25 mouse cellular contexts compared by ENCODE assay signal in genomic region chr4:139244766-139245165, GRCm38 (mm10). TPM values are rescaled to one million over a fixed set of nuclear protein-coding genes. Genes with fewer than 3 reads are reported as not detected.
DNase-seq lines count a peak whose midpoint lies in the region; ATAC-seq and TF ChIP-seq lines count a peak whose summit lies in the region.
"Had no signal": no experiment of that assay in that cellular context is flagged by ENCODE, and none has a peak within 500 bp of the region (broad histone marks: within the 10 kb centered on the region; RNA-seq: fewer than 3 reads in every experiment).

No protein-coding gene starts in this region.

- intact Hi-C loops in left cerebral cortex, adult 2 months (cut with DNase I), result no loop called here

- WGBS in hindbrain, postnatal 0 days, result 81% methylated on average over 5 of the region's 6 CpGs
- WGBS in hindbrain, embryonic 11.5 days, result 68% methylated on average over 6 of the region's 6 CpGs
- WGBS in limb, embryonic 10.5 days, result 70% methylated on average over 6 of the region's 6 CpGs
- WGBS in limb, embryonic 13.5 days, result 66% methylated on average over 6 of the region's 6 CpGs
- WGBS in forebrain, embryonic 16.5 days, result 87% methylated on average over 6 of the region's 6 CpGs

- TF ChIP-seq CTCF in hindbrain, postnatal 0 days (IDR thresholded peaks at IDR 0.05; ENCODE audit: low read depth), result no peak
- no peak for TF ChIP-seq CTCF in left cerebral cortex, adult 2 months (IDR thresholded peaks at IDR 0.05)

- no peaks in the 10 kb centered on the region for H3K27me3 ChIP-seq in hindbrain, postnatal 0 days (ENCODE audit: insufficient read depth, low read length)
- no peaks in the 10 kb centered on the region for H3K27me3 ChIP-seq in hindbrain, embryonic 11.5 days (ENCODE audit: control insufficient read depth, insufficient read depth, low read length)
- H3K27me3 ChIP-seq in limb, embryonic 10.5 days (ENCODE audit: low read depth, poor library complexity, severe bottlenecking), result no peaks in the 10 kb centered on the region
- H3K27me3 ChIP-seq in limb, embryonic 13.5 days, result no peaks in the 10 kb centered on the region
- no peaks in the 10 kb centered on the region for H3K27me3 ChIP-seq in forebrain, embryonic 16.5 days (replicated peaks; ENCODE audit: control insufficient read depth, insufficient read depth, low read length)
- H3K27me3 ChIP-seq: embryonic facial prominence, embryonic 15.5 days; forebrain, embryonic 15.5 days; liver, embryonic 12.5 days had no signal

- peaks cover 28% of the 10 kb centered on the region for H3K4me1 ChIP-seq in hindbrain, postnatal 0 days (ENCODE audit: insufficient read depth, low read length)
- H3K4me1 ChIP-seq in hindbrain, embryonic 11.5 days (replicated peaks; ENCODE audit: control insufficient read depth, insufficient read depth, low read length), result peaks cover 14% of the 10 kb centered on the region
- H3K4me1 ChIP-seq in limb, embryonic 10.5 days, result peaks cover 96% of the 10 kb centered on the region
- H3K4me1 ChIP-seq in limb, embryonic 13.5 days, result peaks cover 100% of the 10 kb centered on the region
- H3K4me1 ChIP-seq in forebrain, embryonic 16.5 days (replicated peaks; ENCODE audit: control insufficient read depth, insufficient read depth, low read length), result peaks cover 21% of the 10 kb centered on the region

- H3K4me3 ChIP-seq in hindbrain, postnatal 0 days (ENCODE audit: low read length), result no peak overlapping the region
- no peak overlapping the region for H3K4me3 ChIP-seq in hindbrain, embryonic 11.5 days (ENCODE audit: low read depth, low read length)
- no peak overlapping the region for H3K4me3 ChIP-seq in left cerebral cortex, adult 2 months
- H3K4me3 ChIP-seq in limb, embryonic 10.5 days, result no peak overlapping the region
- H3K4me3 ChIP-seq in limb, embryonic 13.5 days, result no peak overlapping the region
- H3K4me3 ChIP-seq in forebrain, embryonic 16.5 days (replicated peaks; ENCODE audit: low read length), result no peak overlapping the region
- H3K4me3 ChIP-seq: embryonic facial prominence, embryonic 15.5 days; forebrain, embryonic 15.5 days; liver, embryonic 12.5 days had no signal

- H3K27ac ChIP-seq in hindbrain, postnatal 0 days, result peak overlapping the region; percentile 32; the same call in 1 of the 2 replicates
- no peak overlapping the region for H3K27ac ChIP-seq in hindbrain, embryonic 11.5 days (ENCODE audit: low read depth, low read length)
- H3K27ac ChIP-seq in left cerebral cortex, adult 2 months, result peak overlapping the region; percentile 69; the same call in 1 of the 2 replicates
- peak overlapping the region; percentile 87; the same call in 1 of the 2 replicates for H3K27ac ChIP-seq in limb, embryonic 10.5 days
- peak overlapping the region; percentile 22; the same call in 1 of the 2 replicates for H3K27ac ChIP-seq in limb, embryonic 13.5 days
- H3K27ac ChIP-seq in forebrain, embryonic 16.5 days (ENCODE audit: low read length), result no peak overlapping the region
- H3K27ac ChIP-seq: hindbrain, embryonic 14.5 days; liver, embryonic 12.5 days had no signal

- H3K9me3 ChIP-seq in hindbrain, postnatal 0 days (ENCODE audit: low read length), result no peaks in the 10 kb centered on the region
- no peaks in the 10 kb centered on the region for H3K9me3 ChIP-seq in hindbrain, embryonic 11.5 days (ENCODE audit: control insufficient read depth, low read length)
- no peaks in the 10 kb centered on the region for H3K9me3 ChIP-seq in limb, embryonic 10.5 days (replicated peaks)
- H3K9me3 ChIP-seq in limb, embryonic 13.5 days, result no peaks in the 10 kb centered on the region
- no peaks in the 10 kb centered on the region for H3K9me3 ChIP-seq in forebrain, embryonic 16.5 days (ENCODE audit: control insufficient read depth, low read length)
- H3K9me3 ChIP-seq: embryonic facial prominence, embryonic 15.5 days; forebrain, embryonic 15.5 days; liver, embryonic 12.5 days had no signal

- peaks cover 8% of the 10 kb centered on the region; the same call in 1 of the 2 replicates for H3K36me3 ChIP-seq in hindbrain, postnatal 0 days (ENCODE audit: insufficient read depth, low read length)
- 0 out of 2 replicates have a peak, but pooled peaks cover 2% of the 10 kb centered on the region for H3K36me3 ChIP-seq in hindbrain, embryonic 11.5 days (ENCODE audit: control insufficient read depth, insufficient read depth, low read length)
- H3K36me3 ChIP-seq in limb, embryonic 10.5 days, result peaks cover 39% of the 10 kb centered on the region
- H3K36me3 ChIP-seq in limb, embryonic 13.5 days, result peaks cover 30% of the 10 kb centered on the region
- H3K36me3 ChIP-seq in forebrain, embryonic 16.5 days (ENCODE audit: control insufficient read depth, insufficient read depth), result peaks cover 9% of the 10 kb centered on the region

- DNase-seq in hindbrain, postnatal 0 days (ENCODE audit: low spot score), result no peak
- no peak for DNase-seq in hindbrain, embryonic 11.5 days (ENCODE audit: low spot score)
- DNase-seq in left cerebral cortex, adult 2 months (ENCODE audit: extremely low spot score in 1 of 2, low spot score in 2 of 2), result no peak
- no peak for DNase-seq in left cerebral cortex, adult 8-10 months (ENCODE audit: low spot score in 2 of 2)
- no peak for DNase-seq in limb, embryonic 10.5 days (ENCODE audit: low spot score)
- DNase-seq: adrenal gland, postnatal 25 days; B cell, adult 2 months; cerebellum, adult 18-20 months; heart, postnatal 36 days; kidney, adult 18-20 months; kidney, postnatal 25 days; liver, postnatal 0 days; lung, postnatal 36 days; midbrain, embryonic 14.5 days; right cerebral cortex, adult 18-20 months; spleen, adult 18-20 months; thymus, adult 18-20 months; thymus, postnatal 25 days had no signal

- ATAC-seq in hindbrain, postnatal 0 days, result no peak
- no peak for ATAC-seq in hindbrain, embryonic 11.5 days (ENCODE audit: low FRiP score)
- no peak for ATAC-seq in limb, embryonic 13.5 days (ENCODE audit: low FRiP score, low read depth)
- ATAC-seq in forebrain, embryonic 16.5 days, result no peak
- ATAC-seq: forebrain, embryonic 15.5 days; inflammation-experienced regulatory T-cells, adult 6 months; liver, embryonic 12.5 days; liver, postnatal 0 days had no signal

- H3K4me2 ChIP-seq in hindbrain, postnatal 0 days (ENCODE audit: low read depth, low read length), result no peak overlapping the region
- H3K4me2 ChIP-seq in hindbrain, embryonic 11.5 days (replicated peaks; ENCODE audit: low read depth, low read length), result no peak overlapping the region
- no peak overlapping the region for H3K4me2 ChIP-seq in limb, embryonic 13.5 days (replicated peaks)
- no peak overlapping the region for H3K4me2 ChIP-seq in forebrain, embryonic 16.5 days (ENCODE audit: low read length)
- H3K4me2 ChIP-seq: embryonic facial prominence, embryonic 15.5 days; forebrain, embryonic 15.5 days; hindbrain, embryonic 14.5 days; liver, embryonic 12.5 days had no signal

- H3K9ac ChIP-seq in hindbrain, postnatal 0 days (replicated peaks; ENCODE audit: low read length), result 0 out of 2 replicates have a peak overlapping the region, but pooled peaks have one; percentile 13
- no peak overlapping the region for H3K9ac ChIP-seq in hindbrain, embryonic 11.5 days (ENCODE audit: low read depth, low read length)
- H3K9ac ChIP-seq in limb, embryonic 13.5 days, result no peak overlapping the region
- H3K9ac ChIP-seq in forebrain, embryonic 16.5 days (replicated peaks; ENCODE audit: low read depth, low read length), result no peak overlapping the region
- H3K9ac ChIP-seq: embryonic facial prominence, embryonic 15.5 days; forebrain, embryonic 15.5 days; hindbrain, embryonic 14.5 days; liver, embryonic 12.5 days; liver, postnatal 0 days had no signal

RNA-seq across cellular contexts. Expression of gene Capzb, which starts 52.1 kb away (rescaled TPM):
- 86.6 and 88.5 TPM in 2 replicates for total RNA-seq in hindbrain, postnatal 0 days (2014; rRNA removed)
- 310 and 315 TPM in 2 replicates for polyA plus RNA-seq in hindbrain, postnatal 0 days (2015; fragmentation: Nextera tagmentation; extraction: Ambion mirVana)
- 239 and 255 TPM in 2 replicates for polyA plus RNA-seq in hindbrain, embryonic 11.5 days (2014; fragmentation: Nextera tagmentation; extraction: Ambion mirVana)
- total RNA-seq in left cerebral cortex, adult 2 months (2021), result 100 to 1,000 TPM; 306 to 324 TPM
- total RNA-seq in left cerebral cortex, adult 8-10 months (2022), result 100 to 1,000 TPM; 310 to 345 (median 321) TPM
- 385 and 390 TPM in 2 replicates for polyA plus RNA-seq in limb, embryonic 10.5 days (2016; fragmentation: Nextera tagmentation; extraction: Ambion mirVana)
- 396 and 406 TPM in 2 replicates for polyA plus RNA-seq in limb, embryonic 13.5 days (2015; fragmentation: Nextera tagmentation; extraction: Ambion mirVana)
- 311 and 321 TPM in 2 replicates for polyA plus RNA-seq in forebrain, embryonic 16.5 days (2015; fragmentation: Nextera tagmentation; extraction: Ambion mirVana)

Comparison
In these comparisons a context has a peak if more than half of its experiments do, and no peak if none do; other contexts are left out.
1. H3K27ac ChIP-seq: peak in hindbrain, postnatal 0 days (single experiment), left cerebral cortex, adult 2 months (single experiment), limb, embryonic 10.5 days (single experiment) and limb, embryonic 13.5 days (single experiment); none in hindbrain, embryonic 11.5 days (single experiment) and forebrain, embryonic 16.5 days (single experiment).